Mouse (Mus musculus): ENCODE measurements around the gene Nppb. TPM values are rescaled to one million over a fixed set of nuclear protein-coding genes. Genes with fewer than 3 reads are reported as not detected.

Gene Nppb
- polyA plus RNA-seq, 2 experiments from 2014 or later, result not detected

Other genes starting within 250 kb of the Nppb start
- gene Zfp984, start 176.0 kb upstream of the Nppb start, polyA plus RNA-seq (2017; shearing (Covaris generic)), result 10 to 100 TPM; 21.1 to 29.0 TPM
- gene Zfp933, start 137.4 kb upstream of the Nppb start, polyA plus RNA-seq (2017; shearing (Covaris generic)), result 1 to 10 TPM; 5.1 to 9.0 TPM
- 10 to 100 TPM; 52.3 to 77.0 TPM for gene Miip, start 117.0 kb upstream of the Nppb start, polyA plus RNA-seq (2017; shearing (Covaris generic))
- gene Fv1, start 116.8 kb upstream of the Nppb start, polyA plus RNA-seq (2017; shearing (Covaris generic)), result 1 to 10 TPM; 3.0 to 7.5 TPM
- 10 to 100 TPM; 17.2 to 23.9 TPM for gene Mfn2, start 81.1 kb upstream of the Nppb start, polyA plus RNA-seq (2017; shearing (Covaris generic))
- 1 to 10 TPM; 2.8 to 4.0 TPM for gene Plod1, start 49.0 kb upstream of the Nppb start, polyA plus RNA-seq (2017; shearing (Covaris generic))
- gene 2510039O18Rik, start 44.9 kb upstream of the Nppb start, polyA plus RNA-seq (2017; shearing (Covaris generic)), result 10 to 100 TPM in 1 of 2 experiments, 1 to 10 TPM in 1; 8.9 to 11.4 TPM
- not detected for gene Nppa, start 14.9 kb downstream of the Nppb start, polyA plus RNA-seq (2017; shearing (Covaris generic))
- gene Clcn6, start 53.0 kb downstream of the Nppb start, polyA plus RNA-seq (2017; shearing (Covaris generic)), result 1 to 10 TPM; 2.4 to 3.3 TPM
- 10 to 100 TPM in 1 of 2 experiments, 1 to 10 TPM in 1; 6.0 to 12.9 TPM for gene Mthfr, start 53.3 kb downstream of the Nppb start, polyA plus RNA-seq (2017; shearing (Covaris generic))
- gene Agtrap, start 102.2 kb downstream of the Nppb start, polyA plus RNA-seq (2017; shearing (Covaris generic)), result 10 to 100 TPM; 16.7 to 17.4 TPM
- 10 to 100 TPM; 39.2 to 48.2 TPM for gene Mad2l2, start 144.6 kb downstream of the Nppb start, polyA plus RNA-seq (2017; shearing (Covaris generic))
- under 1 TPM in 1 of 2 experiments, not detected in 1; 0.11 TPM for gene Draxin, start 144.9 kb downstream of the Nppb start, polyA plus RNA-seq (2017; shearing (Covaris generic))
- 10 to 100 TPM; 48.2 to 57.2 TPM for gene Fbxo6, start 166.4 kb downstream of the Nppb start, polyA plus RNA-seq (2017; shearing (Covaris generic))
- 1 to 10 TPM in 1 of 2 experiments, under 1 TPM in 1; 0.29 to 6.2 TPM for gene Fbxo44, start 174.7 kb downstream of the Nppb start, polyA plus RNA-seq (2017; shearing (Covaris generic))
- not detected for gene Fbxo2, start 174.8 kb downstream of the Nppb start, polyA plus RNA-seq (2017; shearing (Covaris generic))

Data from activated CD4-positive, CD25-positive, alpha-beta regulatory T cell, adult 4 months (primary cell).